Mouse (Mus musculus): ENCODE results near the gene Slc12a9.

GRCm38 (mm10) chr5:137339290-137339979 is 6.0 kb upstream of the Slc12a9 start:
- TF ChIP-seq CTCF (conservative IDR thresholded peaks at IDR 0.05; ENCODE audit: insufficient read depth, insufficient read length, low read depth, low read length) (no peak), POLR2A (IDR thresholded peaks at IDR 0.05; ENCODE audit: low read depth, low read length) (no peak)
